Mouse (Mus musculus): Measurements from ENCODE around the gene Gm765. TPM values are rescaled to one million over a fixed set of nuclear protein-coding genes. Genes with fewer than 3 reads are reported as not detected.

The Gm765 gene
- polyA plus RNA-seq (2014; fragmentation: Nextera tagmentation; extraction: Ambion mirVana), result 0.08 and 0.22 TPM in 2 replicates

- 78% methylated on average over 5 of the region's 5 CpGs for whole genome bisulfite sequencing
- ATAC-seq (ENCODE audit: low read depth), result no peak
- Histone ChIP-seq H3K9ac (replicated peaks; ENCODE audit: low read depth, low read length) (no peak within 1 kb of the TSS), H3K4me3 (ENCODE audit: low read depth, low read length) (no peak within 1 kb of the TSS), H3K27me3 (ENCODE audit: control insufficient read depth, insufficient read depth, low read length) (no peaks in the 10 kb centered on the region), H3K36me3 (ENCODE audit: control insufficient read depth, insufficient read depth, low read length) (no peaks in the 10 kb centered on the region), H3K27ac (ENCODE audit: low read depth, low read length) (no peak within 1 kb of the TSS), H3K4me1 (ENCODE audit: control insufficient read depth, insufficient read depth, low read length) (no peaks in the 10 kb centered on the region), H3K4me2 (ENCODE audit: low read depth, low read length) (no peak within 1 kb of the TSS), H3K9me3 (ENCODE audit: control insufficient read depth, low read length) (no peaks in the 10 kb centered on the region)
Measured at GRCm38 (mm10) chr6:98342654-98343053, at the start of gene Gm765. Gm765 (minus strand) TSS chr6:98342754.

GRCm38 (mm10) chr6:98385487-98385886 lies 42.9 kb upstream of the Gm765 start:
- H3K27ac ChIP-seq (ENCODE audit: low read depth, low read length), result no peak overlapping the region
- WGBS, result 77% methylated on average over 8 of the region's 8 CpGs
- H3K9me3 ChIP-seq (ENCODE audit: control insufficient read depth, low read length), result no peaks in the 10 kb centered on the region
- no peak overlapping the region for H3K9ac ChIP-seq (replicated peaks; ENCODE audit: low read depth, low read length)
- H3K4me1 ChIP-seq (ENCODE audit: control insufficient read depth, insufficient read depth, low read length), result no peaks in the 10 kb centered on the region
- no peak for ATAC-seq (ENCODE audit: low read depth)
- no peak overlapping the region for H3K4me3 ChIP-seq (ENCODE audit: low read depth, low read length)
- no peaks in the 10 kb centered on the region for H3K36me3 ChIP-seq (ENCODE audit: control insufficient read depth, insufficient read depth, low read length)
- H3K27me3 ChIP-seq (ENCODE audit: control insufficient read depth, insufficient read depth, low read length), result no peaks in the 10 kb centered on the region
- H3K4me2 ChIP-seq (ENCODE audit: low read depth, low read length), result no peak overlapping the region

GRCm38 (mm10) chr6:98384431-98384830 lies 41.9 kb upstream of the Gm765 start:
- H3K4me2 ChIP-seq (ENCODE audit: low read depth, low read length), result no peak overlapping the region
- no peak overlapping the region for H3K4me3 ChIP-seq (ENCODE audit: low read depth, low read length)
- no peaks in the 10 kb centered on the region for H3K27me3 ChIP-seq (ENCODE audit: control insufficient read depth, insufficient read depth, low read length)
- H3K36me3 ChIP-seq (ENCODE audit: control insufficient read depth, insufficient read depth, low read length), result no peaks in the 10 kb centered on the region
- 46% methylated on average over 8 of the region's 8 CpGs for WGBS
- H3K27ac ChIP-seq (ENCODE audit: low read depth, low read length), result no peak overlapping the region
- H3K9me3 ChIP-seq (ENCODE audit: control insufficient read depth, low read length), result no peaks in the 10 kb centered on the region
- no peak overlapping the region for H3K9ac ChIP-seq (replicated peaks; ENCODE audit: low read depth, low read length)
- no peak for ATAC-seq (ENCODE audit: low read depth)
- H3K4me1 ChIP-seq (ENCODE audit: control insufficient read depth, insufficient read depth, low read length), result no peaks in the 10 kb centered on the region

- Histone ChIP-seq H3K9me3 (ENCODE audit: control insufficient read depth, low read length) (no peaks in the 10 kb centered on the region), H3K27me3 (ENCODE audit: control insufficient read depth, insufficient read depth, low read length) (no peaks in the 10 kb centered on the region), H3K4me2 (ENCODE audit: low read depth, low read length) (no peak overlapping the region), H3K36me3 (ENCODE audit: control insufficient read depth, insufficient read depth, low read length) (no peaks in the 10 kb centered on the region), H3K4me1 (ENCODE audit: control insufficient read depth, insufficient read depth, low read length) (no peaks in the 10 kb centered on the region), H3K9ac (replicated peaks; ENCODE audit: low read depth, low read length) (no peak overlapping the region), H3K4me3 (ENCODE audit: low read depth, low read length) (no peak overlapping the region), H3K27ac (ENCODE audit: low read depth, low read length) (no peak overlapping the region)
- ATAC-seq (ENCODE audit: low read depth), result no peak
- 44% methylated on average over 6 of the region's 6 CpGs for WGBS
Measured at GRCm38 (mm10) chr6:98383411-98383810, 40.9 kb upstream of the Gm765 start.

- Histone ChIP-seq H3K4me2 (ENCODE audit: low read depth, low read length) (no peak overlapping the region), H3K36me3 (ENCODE audit: control insufficient read depth, insufficient read depth, low read length) (no peaks in the 10 kb centered on the region), H3K9ac (replicated peaks; ENCODE audit: low read depth, low read length) (no peak overlapping the region), H3K4me3 (ENCODE audit: low read depth, low read length) (no peak overlapping the region), H3K27ac (ENCODE audit: low read depth, low read length) (no peak overlapping the region), H3K9me3 (ENCODE audit: control insufficient read depth, low read length) (no peaks in the 10 kb centered on the region), H3K4me1 (ENCODE audit: control insufficient read depth, insufficient read depth, low read length) (no peaks in the 10 kb centered on the region), H3K27me3 (ENCODE audit: control insufficient read depth, insufficient read depth, low read length) (no peaks in the 10 kb centered on the region)
- ATAC-seq (ENCODE audit: low read depth), result no peak
- 83% methylated on average over 4 of the region's 4 CpGs for WGBS
Measured at GRCm38 (mm10) chr6:98366199-98366598, 23.6 kb upstream of the Gm765 start.

- 70% methylated on average over 5 of the region's 5 CpGs for WGBS
- H3K36me3 ChIP-seq (ENCODE audit: control insufficient read depth, insufficient read depth, low read length), result no peaks in the 10 kb centered on the region
- ATAC-seq (ENCODE audit: low read depth), result no peak
Measured at GRCm38 (mm10) chr6:98355271-98355670, 12.7 kb upstream of the Gm765 start.

GRCm38 (mm10) chr6:98353285-98353684 lies 10.7 kb upstream of the Gm765 start:
- Histone ChIP-seq H3K36me3 (ENCODE audit: control insufficient read depth, insufficient read depth, low read length) (no peaks in the 10 kb centered on the region), H3K27ac (ENCODE audit: low read depth, low read length) (no peak overlapping the region), H3K9ac (replicated peaks; ENCODE audit: low read depth, low read length) (no peak overlapping the region), H3K4me2 (ENCODE audit: low read depth, low read length) (no peak overlapping the region), H3K4me1 (ENCODE audit: control insufficient read depth, insufficient read depth, low read length) (no peaks in the 10 kb centered on the region), H3K27me3 (ENCODE audit: control insufficient read depth, insufficient read depth, low read length) (no peaks in the 10 kb centered on the region), H3K4me3 (ENCODE audit: low read depth, low read length) (no peak overlapping the region), H3K9me3 (ENCODE audit: control insufficient read depth, low read length) (no peaks in the 10 kb centered on the region)
- WGBS, result 93% methylated on average over 3 of the region's 3 CpGs
- no peak for ATAC-seq (ENCODE audit: low read depth)

More at GRCm38 (mm10) chr6:98355271-98355670, 12.7 kb upstream of the Gm765 start:
- Histone ChIP-seq H3K4me1 (ENCODE audit: control insufficient read depth, insufficient read depth, low read length) (no peaks in the 10 kb centered on the region), H3K4me3 (ENCODE audit: low read depth, low read length) (no peak overlapping the region), H3K27ac (ENCODE audit: low read depth, low read length) (no peak overlapping the region), H3K9me3 (ENCODE audit: control insufficient read depth, low read length) (no peaks in the 10 kb centered on the region), H3K4me2 (ENCODE audit: low read depth, low read length) (no peak overlapping the region), H3K9ac (replicated peaks; ENCODE audit: low read depth, low read length) (no peak overlapping the region), H3K27me3 (ENCODE audit: control insufficient read depth, insufficient read depth, low read length) (no peaks in the 10 kb centered on the region)

- H3K4me2 ChIP-seq (ENCODE audit: low read depth, low read length), result no peak overlapping the region
- ATAC-seq (ENCODE audit: low read depth), result no peak
- WGBS, result 88% methylated on average over 2 of the region's 2 CpGs
- H3K9me3 ChIP-seq (ENCODE audit: control insufficient read depth, low read length), result no peaks in the 10 kb centered on the region
- no peaks in the 10 kb centered on the region for H3K36me3 ChIP-seq (ENCODE audit: control insufficient read depth, insufficient read depth, low read length)
- H3K27me3 ChIP-seq (ENCODE audit: control insufficient read depth, insufficient read depth, low read length), result no peaks in the 10 kb centered on the region
- no peaks in the 10 kb centered on the region for H3K4me1 ChIP-seq (ENCODE audit: control insufficient read depth, insufficient read depth, low read length)
- H3K4me3 ChIP-seq (ENCODE audit: low read depth, low read length), result no peak overlapping the region
- no peak overlapping the region for H3K9ac ChIP-seq (replicated peaks; ENCODE audit: low read depth, low read length)
- no peak overlapping the region for H3K27ac ChIP-seq (ENCODE audit: low read depth, low read length)
Measured at GRCm38 (mm10) chr6:98332714-98333113, 9.8 kb downstream of the Gm765 start.

GRCm38 (mm10) chr6:98311659-98312058 lies 30.9 kb downstream of the Gm765 start:
- no peaks in the 10 kb centered on the region for H3K9me3 ChIP-seq (ENCODE audit: control insufficient read depth, low read length)
- H3K4me1 ChIP-seq (ENCODE audit: control insufficient read depth, insufficient read depth, low read length), result no peaks in the 10 kb centered on the region
- 62% methylated on average over 5 of the region's 5 CpGs for WGBS
- H3K4me2 ChIP-seq (ENCODE audit: low read depth, low read length), result no peak overlapping the region
- no peak overlapping the region for H3K27ac ChIP-seq (ENCODE audit: low read depth, low read length)
- H3K36me3 ChIP-seq (ENCODE audit: control insufficient read depth, insufficient read depth, low read length), result no peaks in the 10 kb centered on the region
- no peak overlapping the region for H3K4me3 ChIP-seq (ENCODE audit: low read depth, low read length)
- no peaks in the 10 kb centered on the region for H3K27me3 ChIP-seq (ENCODE audit: control insufficient read depth, insufficient read depth, low read length)
- no peak for ATAC-seq (ENCODE audit: low read depth)
- H3K9ac ChIP-seq (replicated peaks; ENCODE audit: low read depth, low read length), result no peak overlapping the region

- H3K4me2 ChIP-seq (ENCODE audit: low read depth, low read length), result no peak overlapping the region
- no peak overlapping the region for H3K4me3 ChIP-seq (ENCODE audit: low read depth, low read length)
- 73% methylated on average over 3 of the region's 3 CpGs for WGBS
- no peak overlapping the region for H3K9ac ChIP-seq (replicated peaks; ENCODE audit: low read depth, low read length)
- H3K27me3 ChIP-seq (ENCODE audit: control insufficient read depth, insufficient read depth, low read length), result no peaks in the 10 kb centered on the region
- H3K27ac ChIP-seq (ENCODE audit: low read depth, low read length), result no peak overlapping the region
- no peaks in the 10 kb centered on the region for H3K36me3 ChIP-seq (ENCODE audit: control insufficient read depth, insufficient read depth, low read length)
- H3K9me3 ChIP-seq (ENCODE audit: control insufficient read depth, low read length), result no peaks in the 10 kb centered on the region
- H3K4me1 ChIP-seq (ENCODE audit: control insufficient read depth, insufficient read depth, low read length), result no peaks in the 10 kb centered on the region
- ATAC-seq (ENCODE audit: low read depth), result no peak
Measured at GRCm38 (mm10) chr6:98307647-98308046, 34.9 kb downstream of the Gm765 start.
